Mouse (Mus musculus) ES-Bruce4 (cell line): ENCODE measurements around the gene Ffar1.

ENCODE experiments used
- CTCF ChIP-seq: IDR thresholded peaks from one replicate; pipeline ENCODE4 v1.8.1; 2011; ENCODE audit warnings: low read depth, low read length
- EP300 ChIP-seq: IDR thresholded peaks from 2 replicates; pipeline ENCODE4 v1.6.1; 2011; ENCODE audit warnings: low read depth, low read length; ENCODE audit not compliant: insufficient read depth

GRCm38 (mm10) chr7:30832261-30832660, 29.1 kb downstream of the Ffar1 start:
- TF ChIP-seq EP300 (no peak), CTCF (no peak)
